Mouse (Mus musculus) midbrain, embryonic 10.5 days (tissue): ENCODE measurements around the gene Gm10354. TPM values are rescaled to one million over a fixed set of nuclear protein-coding genes. Genes with fewer than 3 reads are reported as not detected.
"Not testable (repeated sequence)": the region's sequence is repeated elsewhere in the genome, so short reads cannot be mapped to it uniquely, and the experiment has no call there.

Source experiments
- DNase-seq: peaks from one replicate; pipeline ENCODE4 v3.0.0-alpha.2; 2017; ENCODE audit warnings: low spot score
- H3K27ac ChIP-seq: fragments of 300-500 bp; sonication (generic); replicated peaks from 2 replicates; pipeline ENCODE4 v1.5.1; 2016; ENCODE audit warnings: mild to moderate bottlenecking
- H3K27me3 ChIP-seq: fragments of 300-500 bp; sonication (generic); 2 replicates; pipeline ENCODE4 v1.6.1; 2016; ENCODE audit warnings: low read depth, mild to moderate bottlenecking; ENCODE audit not compliant: poor library complexity, severe bottlenecking
- H3K36me3 ChIP-seq: fragments of 300-500 bp; sonication (generic); 2 replicates; pipeline ENCODE4 v1.6.1; 2016; ENCODE audit warnings: mild to moderate bottlenecking, moderate library complexity
- H3K4me1 ChIP-seq: fragments of 300-500 bp; sonication (generic); 2 replicates; pipeline ENCODE4 v1.6.1; 2016
- H3K4me3 ChIP-seq: fragments of 300-500 bp; sonication (generic); 2 replicates; pipeline ENCODE4 v1.5.1; 2016; ENCODE audit warnings: mild to moderate bottlenecking, moderate library complexity
- H3K9me3 ChIP-seq: fragments of 300-500 bp; sonication (generic); replicated peaks from 2 replicates; pipeline ENCODE4 v1.6.1; 2016; ENCODE audit warnings: mild to moderate bottlenecking
- WGBS: fragments of 180-500 bp; shearing (Covaris S2); methylation state at CpG from one replicate; pipeline ENCODE4 v1.1.7; 2016; 5-methylcytosine and 5-hydroxymethylcytosine counted together
- polyA plus RNA-seq: library from polyadenylated mRNA; unstranded; fragments of >200 nt; fragmentation: Nextera tagmentation; extraction: Ambion mirVana; gene quantifications from 2 replicates; pipeline ENCODE4 v1.2.1, GENCODE M21; 2016

Gm10354 gene
- polyA plus RNA-seq, 1 experiment from 2014 or later: not detected

GRCm38 (mm10) chr5:14990375-14991158 is 11.8 kb upstream of the Gm10354 start:
- H3K27ac ChIP-seq, H3K4me1 ChIP-seq, H3K36me3 ChIP-seq, H3K27me3 ChIP-seq, DNase-seq, H3K4me3 ChIP-seq: not testable (repeated sequence)
- H3K9me3 ChIP-seq: peaks cover 34% of the 10 kb centered on the region
- 81% methylated on average over 8 of the region's 8 CpGs for WGBS

- H3K9me3 ChIP-seq: peaks cover 29% of the 10 kb centered on the region
- H3K4me1 ChIP-seq, DNase-seq, H3K27ac ChIP-seq, H3K36me3 ChIP-seq, H3K27me3 ChIP-seq, H3K4me3 ChIP-seq: not testable (repeated sequence)
- WGBS: 45% methylated on average over 6 of the region's 6 CpGs
Measured at GRCm38 (mm10) chr5:14986649-14987387, 8.1 kb upstream of the Gm10354 start.

GRCm38 (mm10) chr5:14977368-14977767 is 1.4 kb downstream of the Gm10354 start:
- not testable (repeated sequence) for H3K4me1 ChIP-seq, H3K27me3 ChIP-seq, H3K4me3 ChIP-seq, DNase-seq, H3K36me3 ChIP-seq, H3K27ac ChIP-seq
- 78% methylated on average over 4 of the region's 4 CpGs for WGBS
- peaks cover 61% of the 10 kb centered on the region for H3K9me3 ChIP-seq

- H3K36me3 ChIP-seq, H3K27ac ChIP-seq, H3K27me3 ChIP-seq, H3K4me1 ChIP-seq, DNase-seq, H3K4me3 ChIP-seq: not testable (repeated sequence)
- peaks cover 62% of the 10 kb centered on the region for H3K9me3 ChIP-seq
- WGBS: 77% methylated on average over 4 of the region's 4 CpGs
Measured at GRCm38 (mm10) chr5:14975294-14975693, 3.4 kb downstream of the Gm10354 start.

DNA sequence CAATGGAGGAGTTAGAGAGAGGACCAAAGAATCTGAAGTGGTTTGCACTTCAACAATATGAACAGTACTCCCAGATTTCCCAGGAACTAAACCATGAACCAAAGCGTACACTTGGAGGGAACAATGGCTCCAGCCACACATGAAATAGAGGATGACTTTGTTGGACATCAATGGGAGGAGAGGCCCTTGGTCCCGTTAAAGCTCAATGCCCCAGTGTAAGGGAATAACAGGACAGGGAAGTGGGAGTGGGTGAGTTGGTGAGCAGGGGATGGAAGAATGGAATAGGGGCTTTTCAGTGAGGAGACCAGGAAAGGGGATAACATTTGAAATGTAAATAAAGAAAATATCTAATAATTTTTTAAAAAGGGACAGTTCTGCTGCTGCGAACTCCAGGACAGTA is 5.9 kb downstream of the Gm10354 start:
- not testable (repeated sequence) for H3K27ac ChIP-seq, H3K27me3 ChIP-seq, H3K4me3 ChIP-seq, DNase-seq, H3K36me3 ChIP-seq, H3K4me1 ChIP-seq
- H3K9me3 ChIP-seq: peaks cover 43% of the 10 kb centered on the region
- 80% methylated on average over 3 of the region's 3 CpGs for WGBS

DNA sequence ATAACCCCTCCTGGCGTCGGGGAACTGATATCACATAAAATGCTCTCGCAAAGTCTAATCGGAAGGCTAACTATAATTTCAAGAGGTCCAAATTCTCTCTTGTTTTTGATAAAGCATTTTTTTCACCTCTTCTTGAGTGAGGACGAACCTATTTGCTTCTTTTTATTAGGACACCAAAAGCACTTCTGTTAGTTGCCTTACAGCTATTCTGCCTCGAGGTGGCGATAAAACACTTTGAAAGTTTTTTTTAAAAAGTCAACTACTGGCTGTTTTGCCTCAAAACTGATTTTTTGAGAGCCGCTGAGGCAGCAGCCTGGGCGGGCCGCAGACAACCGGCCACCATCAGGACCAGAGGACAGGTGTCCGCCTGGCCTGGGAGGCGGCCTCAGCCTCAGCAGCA is 14.9 kb downstream of the Gm10354 start:
- not testable (repeated sequence) for H3K36me3 ChIP-seq, H3K27me3 ChIP-seq, H3K27ac ChIP-seq, DNase-seq, H3K4me3 ChIP-seq, H3K4me1 ChIP-seq
- H3K9me3 ChIP-seq: peaks cover 34% of the 10 kb centered on the region
- WGBS: 85% methylated on average over 13 of the region's 13 CpGs

- not testable (repeated sequence) for H3K27me3 ChIP-seq, H3K36me3 ChIP-seq, H3K4me1 ChIP-seq, H3K27ac ChIP-seq, H3K4me3 ChIP-seq, DNase-seq
- H3K9me3 ChIP-seq: peaks cover 41% of the 10 kb centered on the region
- WGBS: 81% methylated on average over 4 of the region's 4 CpGs
Measured at GRCm38 (mm10) chr5:14961502-14961901, 17.2 kb downstream of the Gm10354 start.

DNA sequence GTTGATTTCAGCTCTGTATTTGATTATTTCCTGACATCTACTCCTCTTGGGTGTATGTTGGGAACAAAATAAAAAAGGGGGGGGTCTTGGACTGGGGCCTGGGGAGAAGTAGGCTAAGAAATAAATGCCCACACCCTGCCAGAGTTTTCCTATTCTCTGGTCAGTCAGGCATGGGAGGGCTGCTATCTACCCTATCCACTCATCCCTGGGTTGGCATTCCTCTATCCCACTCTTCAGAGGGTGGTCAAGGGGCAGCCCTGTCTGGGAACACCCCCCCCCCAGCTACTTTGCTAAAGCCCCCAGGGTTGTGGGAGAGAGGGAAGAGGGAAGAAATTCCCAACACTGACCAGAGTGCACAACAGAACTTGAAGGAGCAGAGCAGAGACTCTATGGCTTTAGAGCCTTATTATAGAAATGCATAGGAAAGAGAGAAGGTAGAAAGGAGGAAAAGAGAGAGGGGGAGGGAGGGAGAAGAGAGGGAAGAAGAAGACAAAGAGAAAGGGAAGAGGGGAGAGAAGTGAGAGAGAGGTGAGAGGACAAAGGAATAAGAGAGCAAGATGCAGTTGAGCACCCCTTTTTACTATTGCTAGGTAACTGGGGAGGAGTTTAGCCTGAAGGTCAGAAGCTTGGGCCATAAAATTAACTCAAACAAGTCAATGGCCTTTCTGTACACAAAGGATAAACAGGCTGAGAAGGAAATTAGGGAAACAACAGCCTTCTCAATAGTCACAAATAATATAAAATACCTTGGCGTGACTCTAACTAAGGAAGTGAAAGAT is 22.6 kb downstream of the Gm10354 start:
- H3K4me1 ChIP-seq, H3K36me3 ChIP-seq, H3K27me3 ChIP-seq, H3K27ac ChIP-seq, DNase-seq, H3K4me3 ChIP-seq: not testable (repeated sequence)
- 97% methylated on average over 1 of the region's 1 CpGs for WGBS
- peaks cover 56% of the 10 kb centered on the region for H3K9me3 ChIP-seq

- not testable (repeated sequence) for DNase-seq, H3K36me3 ChIP-seq, H3K4me1 ChIP-seq, H3K4me3 ChIP-seq, H3K27me3 ChIP-seq, H3K27ac ChIP-seq
- H3K9me3 ChIP-seq: peaks cover 51% of the 10 kb centered on the region
Measured at GRCm38 (mm10) chr5:14953587-14953986, 25.1 kb downstream of the Gm10354 start.

- H3K4me1 ChIP-seq, H3K36me3 ChIP-seq, DNase-seq, H3K27ac ChIP-seq, H3K4me3 ChIP-seq, H3K27me3 ChIP-seq: not testable (repeated sequence)
- H3K9me3 ChIP-seq: peaks cover 54% of the 10 kb centered on the region
- 67% methylated on average over 3 of the region's 3 CpGs for WGBS
Measured at GRCm38 (mm10) chr5:14952749-14953148, 26.0 kb downstream of the Gm10354 start.

GRCm38 (mm10) chr5:14951822-14952221 is 26.9 kb downstream of the Gm10354 start:
- not testable (repeated sequence) for H3K4me3 ChIP-seq, H3K27me3 ChIP-seq, H3K36me3 ChIP-seq, H3K4me1 ChIP-seq, DNase-seq, H3K27ac ChIP-seq
- peaks cover 56% of the 10 kb centered on the region for H3K9me3 ChIP-seq
- WGBS: 69% methylated on average over 7 of the region's 7 CpGs

DNA sequence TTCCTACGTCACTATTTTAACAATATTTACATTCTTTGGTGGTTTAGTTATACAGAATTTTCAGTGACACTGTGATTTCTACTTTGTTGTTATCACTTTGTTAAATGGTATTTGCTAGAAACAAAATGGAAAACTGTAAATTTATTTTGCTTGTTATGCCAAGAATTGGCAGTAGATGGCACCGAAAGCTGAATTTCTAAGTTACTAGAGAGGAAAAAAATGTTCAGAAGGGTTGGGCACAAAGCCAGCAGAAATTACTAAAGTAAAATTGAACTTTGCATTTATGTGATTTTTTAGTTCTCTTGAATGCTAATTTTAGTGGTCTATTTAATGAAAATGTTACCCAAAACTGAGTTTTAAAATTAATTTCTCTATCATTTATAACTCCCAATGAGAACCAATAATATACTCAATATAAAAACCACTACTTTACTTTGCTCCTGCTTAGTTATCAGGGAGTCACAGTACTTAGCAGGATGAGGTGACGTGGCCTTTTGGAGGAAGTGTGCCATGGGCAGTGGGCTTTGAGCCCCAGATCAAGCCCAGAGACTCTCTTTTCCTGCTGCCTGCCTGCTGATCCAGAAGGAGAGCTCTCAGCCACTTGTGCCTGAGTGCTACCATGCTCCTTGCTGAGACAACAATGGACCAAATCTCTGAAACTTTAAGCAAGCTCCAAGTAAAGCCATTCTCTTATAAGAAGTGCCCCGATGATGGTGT is 31.1 kb downstream of the Gm10354 start:
- not testable (repeated sequence) for H3K27ac ChIP-seq, H3K4me3 ChIP-seq, H3K36me3 ChIP-seq, H3K27me3 ChIP-seq, DNase-seq, H3K4me1 ChIP-seq
- peaks cover 48% of the 10 kb centered on the region for H3K9me3 ChIP-seq
- WGBS: 56% methylated on average over 4 of the region's 4 CpGs
